Mouse (Mus musculus): ENCODE data around the gene Rangrf. TPM values are rescaled to one million over a fixed set of nuclear protein-coding genes. Genes with fewer than 3 reads are reported as not detected.

The Rangrf gene
- polyA plus RNA-seq, 1 experiment from 2014 or later: 31.6 TPM

DNA sequence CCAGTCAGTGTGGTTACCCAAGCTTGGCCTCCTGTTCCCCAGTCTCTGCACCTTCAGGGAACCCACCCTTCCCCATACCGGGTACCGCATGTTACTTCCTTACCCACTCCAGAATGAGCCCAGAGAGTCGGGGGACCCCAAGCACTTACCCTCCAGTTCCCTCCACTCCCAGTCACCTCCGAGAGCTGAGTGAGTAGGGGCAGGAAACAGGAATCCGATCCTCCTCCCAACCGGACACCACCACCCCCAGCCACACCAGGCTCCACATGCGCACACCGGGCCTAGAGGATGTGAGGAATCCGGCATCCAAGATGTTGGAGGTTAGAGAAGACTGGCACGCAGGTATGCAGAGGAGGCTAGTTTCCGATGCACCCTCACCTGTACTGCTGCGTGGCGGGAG lies 18.3 kb downstream of the Rangrf start:
- H3K9me3 ChIP-seq: no peaks in the 10 kb centered on the region
- no peak overlapping the region for H3K4me2 ChIP-seq (replicated peaks)
- no peak overlapping the region for H3K27ac ChIP-seq
- ATAC-seq: no peak
- H3K36me3 ChIP-seq: no peaks in the 10 kb centered on the region
- no peak overlapping the region for H3K4me3 ChIP-seq (replicated peaks)
- peaks cover 58% of the 10 kb centered on the region for H3K27me3 ChIP-seq
- no peak overlapping the region for H3K9ac ChIP-seq (replicated peaks)
- peaks cover 10% of the 10 kb centered on the region for H3K4me1 ChIP-seq (replicated peaks)
- WGBS: 32% methylated on average over 13 of the region's 13 CpGs

DNA sequence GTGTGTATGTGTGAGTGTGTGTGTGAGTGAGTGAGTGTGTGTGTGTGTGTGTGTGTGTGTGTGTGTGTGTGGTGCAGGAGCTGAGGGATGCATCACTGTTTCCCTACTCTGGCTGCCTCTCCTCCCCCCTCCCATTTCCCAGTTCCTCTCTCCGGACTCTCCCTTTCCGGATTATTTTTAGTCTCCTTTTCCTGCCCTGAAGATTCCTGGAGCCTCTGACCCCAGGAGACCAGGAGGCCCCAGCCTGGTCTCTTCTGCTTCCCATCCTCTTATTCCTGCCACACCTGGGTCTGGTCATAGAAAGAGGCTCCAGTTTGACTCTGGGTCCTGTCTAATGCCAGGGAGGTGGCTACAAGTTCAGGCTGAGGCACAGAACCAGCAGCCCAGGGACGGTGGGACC lies 18.9 kb downstream of the Rangrf start:
- no peak for ATAC-seq
- Histone ChIP-seq H3K4me2 (replicated peaks) (no peak overlapping the region), H3K27me3 (peaks cover 64% of the 10 kb centered on the region), H3K36me3 (no peaks in the 10 kb centered on the region), H3K9me3 (no peaks in the 10 kb centered on the region), H3K9ac (replicated peaks) (no peak overlapping the region), H3K27ac (no peak overlapping the region), H3K4me1 (replicated peaks) (peaks cover 10% of the 10 kb centered on the region), H3K4me3 (replicated peaks) (no peak overlapping the region)
- WGBS: 52% methylated on average over 3 of the region's 3 CpGs

DNA sequence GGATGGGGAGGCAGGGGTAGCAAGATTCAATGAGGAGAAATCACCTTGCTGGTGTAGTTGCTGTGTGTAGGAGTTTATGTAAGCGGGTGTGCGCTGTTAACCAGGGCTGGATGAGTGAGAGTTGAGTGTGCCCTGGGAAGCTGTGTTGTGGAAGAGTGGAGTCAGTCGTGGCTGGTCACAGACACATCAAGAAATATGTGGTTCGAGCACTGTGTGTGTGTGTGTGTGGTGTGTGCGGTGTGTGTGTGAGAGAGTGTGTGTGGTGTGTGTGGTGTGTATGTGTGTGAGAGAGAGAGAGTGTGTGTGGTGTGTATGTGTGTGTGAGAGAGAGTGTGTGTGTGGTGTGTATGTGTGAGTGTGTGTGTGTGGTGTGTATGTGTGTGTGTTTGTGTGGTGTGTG lies 19.5 kb downstream of the Rangrf start:
- no peaks in the 10 kb centered on the region for H3K9me3 ChIP-seq
- H3K9ac ChIP-seq (replicated peaks): no peak overlapping the region
- peak overlapping the region; percentile 62 for H3K4me2 ChIP-seq (replicated peaks)
- no peak for ATAC-seq
- WGBS: 70% methylated on average over 5 of the region's 5 CpGs
- H3K27me3 ChIP-seq: peaks cover 67% of the 10 kb centered on the region
- H3K4me3 ChIP-seq (replicated peaks): peak overlapping the region; percentile 36; the same call in 1 of the 2 replicates
- peaks cover 10% of the 10 kb centered on the region for H3K4me1 ChIP-seq (replicated peaks)
- no peak overlapping the region for H3K27ac ChIP-seq
- H3K36me3 ChIP-seq: no peaks in the 10 kb centered on the region

DNA sequence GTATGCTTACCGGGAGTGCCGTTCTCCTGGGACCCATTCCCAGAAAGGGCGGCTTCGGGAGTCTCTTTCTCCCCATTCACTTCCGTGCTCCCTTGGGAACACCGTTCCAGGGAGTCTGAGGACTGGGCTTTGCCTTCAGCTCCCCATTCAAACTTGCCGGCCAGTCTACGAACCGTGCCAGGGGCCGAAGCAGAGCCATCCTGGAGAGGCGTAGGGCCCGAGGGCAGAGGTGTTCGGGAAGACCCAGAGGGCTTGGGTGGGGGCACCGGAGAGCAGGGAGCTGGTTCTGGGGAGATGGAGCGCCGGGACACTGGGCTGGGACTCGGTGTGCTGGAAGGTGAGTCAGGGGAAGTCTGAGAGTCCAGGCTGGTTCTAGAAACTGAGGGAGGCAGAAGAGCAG lies 20.6 kb downstream of the Rangrf start:
- Histone ChIP-seq H3K27ac (no peak overlapping the region), H3K4me1 (replicated peaks) (peaks cover 10% of the 10 kb centered on the region), H3K9ac (replicated peaks) (peak overlapping the region; percentile 63), H3K27me3 (peaks cover 67% of the 10 kb centered on the region), H3K9me3 (no peaks in the 10 kb centered on the region), H3K4me2 (replicated peaks) (peak overlapping the region; percentile 62), H3K4me3 (replicated peaks) (peak overlapping the region; percentile 36), H3K36me3 (no peaks in the 10 kb centered on the region)
- no peak for ATAC-seq
- WGBS: 2% methylated on average over 17 of the region's 17 CpGs

DNA sequence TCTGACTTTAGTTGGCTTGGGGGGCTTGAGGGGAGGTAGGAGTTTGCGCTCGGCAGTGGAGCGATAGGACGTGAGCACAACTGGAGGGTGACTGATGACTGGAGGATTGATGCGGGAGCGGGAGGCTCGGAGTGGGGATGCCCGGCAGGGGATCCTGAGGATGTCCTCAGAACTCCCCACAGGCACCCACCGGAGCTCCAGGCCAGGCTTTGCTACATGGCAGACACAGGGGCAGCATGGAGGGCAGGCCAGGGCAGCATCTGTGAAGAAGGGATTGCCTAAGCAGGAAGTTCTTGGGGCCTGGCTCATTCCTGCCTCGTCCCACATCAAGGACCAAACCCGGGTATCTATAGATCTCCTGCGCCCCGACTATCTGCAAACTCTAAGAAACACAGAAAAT lies 21.1 kb downstream of the Rangrf start:
- no peak overlapping the region for H3K9ac ChIP-seq (replicated peaks)
- H3K4me2 ChIP-seq (replicated peaks): peak overlapping the region; percentile 62; the same call in 1 of the 2 replicates
- peak overlapping the region; percentile 36 for H3K4me3 ChIP-seq (replicated peaks)
- 6% methylated on average over 13 of the region's 13 CpGs for WGBS
- peaks cover 67% of the 10 kb centered on the region for H3K27me3 ChIP-seq
- no peaks in the 10 kb centered on the region for H3K36me3 ChIP-seq
- no peak for ATAC-seq
- H3K4me1 ChIP-seq (replicated peaks): peaks cover 10% of the 10 kb centered on the region
- no peak overlapping the region for H3K27ac ChIP-seq
- no peaks in the 10 kb centered on the region for H3K9me3 ChIP-seq

DNA sequence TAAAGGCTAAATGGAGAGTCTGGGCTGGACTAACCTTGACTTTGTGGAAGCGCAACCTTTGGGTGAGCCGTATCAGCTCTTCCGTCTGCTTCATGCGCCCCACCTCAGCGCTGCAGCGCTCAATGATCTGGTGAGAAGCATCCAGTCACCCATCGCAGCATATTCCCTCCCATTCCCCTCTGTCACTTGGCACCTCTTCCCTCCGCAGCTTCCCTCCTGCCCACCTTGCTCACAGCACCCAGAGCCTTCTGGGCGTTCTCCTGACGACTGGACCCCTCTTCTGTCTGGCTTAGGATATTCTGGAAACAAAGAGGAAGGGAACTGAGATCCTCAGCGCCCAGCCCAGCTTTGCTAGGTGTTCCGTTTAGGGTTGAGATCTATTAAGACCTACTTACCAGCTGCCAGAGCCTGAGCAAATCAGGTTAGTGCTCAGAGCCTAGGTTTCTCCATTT lies 27.4 kb downstream of the Rangrf start:
- WGBS: 6% methylated on average over 12 of the region's 12 CpGs

DNA sequence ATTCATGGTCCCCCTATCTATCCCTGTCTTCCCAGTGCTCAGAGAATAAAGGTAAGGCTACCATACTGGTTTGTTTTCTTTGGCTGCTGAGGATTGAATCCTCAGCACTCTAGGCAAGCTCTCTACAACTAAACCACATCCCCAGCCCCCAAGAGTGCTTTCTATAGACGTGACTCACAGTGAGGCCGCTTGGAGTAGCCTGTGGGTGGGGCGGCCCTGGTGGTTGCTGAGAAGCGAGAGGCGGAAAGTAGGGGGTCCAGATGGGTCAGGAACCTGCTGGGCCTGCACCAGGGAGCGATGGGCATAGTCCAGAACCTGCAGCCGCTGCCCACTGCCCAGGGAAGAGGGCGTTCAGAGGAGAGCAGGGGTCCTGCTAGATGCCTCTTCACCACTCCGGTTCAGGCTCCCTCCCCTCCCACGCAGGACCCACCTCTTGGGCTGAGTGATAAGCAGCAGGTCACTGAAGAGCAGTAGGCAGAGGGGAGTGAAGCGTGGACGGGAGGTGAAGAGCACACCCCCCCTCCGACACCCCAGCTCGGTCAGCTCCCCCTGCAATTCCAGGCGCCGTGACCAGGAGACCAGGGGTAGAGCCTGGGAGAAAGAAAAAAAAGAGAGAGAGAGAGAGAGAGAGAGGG lies 28.1 kb downstream of the Rangrf start:
- Histone ChIP-seq H3K4me3 (replicated peaks) (peak overlapping the region; percentile 41), H3K27ac (peak overlapping the region; percentile 74), H3K36me3 (no peaks in the 10 kb centered on the region), H3K9ac (replicated peaks) (peak overlapping the region; percentile 57), H3K4me1 (replicated peaks) (0 out of 2 replicates have a peak, but pooled peaks cover 8% of the 10 kb centered on the region), H3K4me2 (replicated peaks) (peak overlapping the region; percentile 50), H3K9me3 (no peaks in the 10 kb centered on the region), H3K27me3 (peaks cover 27% of the 10 kb centered on the region)
- ATAC-seq: peak; percentile 75
- WGBS: 13% methylated on average over 16 of the region's 16 CpGs

More for the DNA sequence above, 27.4 kb downstream of the Rangrf start:
- ATAC-seq: peak; percentile 89
- Histone ChIP-seq H3K36me3 (no peaks in the 10 kb centered on the region), H3K27ac (peak overlapping the region; percentile 74), H3K4me3 (replicated peaks) (peak overlapping the region; percentile 41), H3K4me2 (replicated peaks) (peak overlapping the region; percentile 50), H3K27me3 (peaks cover 29% of the 10 kb centered on the region), H3K9ac (replicated peaks) (peak overlapping the region; percentile 15), H3K4me1 (replicated peaks) (0 out of 2 replicates have a peak, but pooled peaks cover 8% of the 10 kb centered on the region), H3K9me3 (no peaks in the 10 kb centered on the region)

DNA sequence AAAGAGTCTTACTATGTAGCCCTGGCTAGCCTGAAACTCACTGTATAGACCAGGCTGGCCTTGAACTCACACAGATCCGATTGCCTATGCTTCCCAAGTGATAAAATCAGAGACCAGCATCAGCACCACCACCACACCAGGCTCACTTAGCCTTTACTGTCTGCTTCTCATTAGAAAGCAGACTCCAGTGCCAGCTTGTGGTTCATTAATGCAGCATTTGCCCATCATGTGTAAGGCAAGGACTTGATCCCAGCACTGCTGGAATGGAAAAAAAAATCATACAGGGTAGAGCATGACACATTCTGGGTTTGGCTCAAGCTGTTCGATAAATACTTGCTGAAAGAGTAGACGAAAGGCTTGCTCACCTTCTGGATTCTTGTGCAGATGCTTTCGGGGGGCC lies 29.0 kb downstream of the Rangrf start:
- H3K4me2 ChIP-seq (replicated peaks): peak overlapping the region; percentile 50
- WGBS: 93% methylated on average over 4 of the region's 4 CpGs
- H3K36me3 ChIP-seq: no peaks in the 10 kb centered on the region
- H3K4me3 ChIP-seq (replicated peaks): peak overlapping the region; percentile 41
- H3K9me3 ChIP-seq: no peaks in the 10 kb centered on the region
- peaks cover 18% of the 10 kb centered on the region; the same call in 1 of the 2 replicates for H3K27me3 ChIP-seq
- H3K9ac ChIP-seq (replicated peaks): no peak overlapping the region
- no peak for ATAC-seq
- H3K4me1 ChIP-seq (replicated peaks): 0 out of 2 replicates have a peak, but pooled peaks cover 8% of the 10 kb centered on the region
- no peak overlapping the region for H3K27ac ChIP-seq

DNA sequence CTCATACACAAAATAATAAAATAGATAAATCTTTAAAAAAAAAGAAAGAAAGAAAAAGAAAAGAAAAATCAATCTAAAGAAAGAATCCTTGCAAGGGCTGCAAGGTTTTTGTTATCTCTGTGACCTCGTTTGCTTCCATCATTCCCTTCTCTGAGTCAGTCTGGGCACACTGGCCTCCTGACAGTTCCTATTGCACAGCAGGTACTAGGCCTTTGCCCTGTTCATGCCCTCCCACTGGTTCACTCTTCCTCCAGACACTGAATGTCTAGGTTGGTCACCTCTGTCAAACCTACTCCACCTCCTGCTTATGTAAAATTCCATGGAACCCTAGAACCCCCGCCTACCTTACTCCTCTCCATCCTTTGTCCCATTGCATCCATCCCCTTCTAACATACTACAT lies 29.7 kb downstream of the Rangrf start:
- 71% methylated on average over 2 of the region's 2 CpGs for WGBS
- no peaks in the 10 kb centered on the region for H3K9me3 ChIP-seq
- no peak for ATAC-seq
- peaks cover 13% of the 10 kb centered on the region for H3K4me1 ChIP-seq (replicated peaks)
- H3K27ac ChIP-seq: no peak overlapping the region
- no peak overlapping the region for H3K4me2 ChIP-seq (replicated peaks)
- no peaks in the 10 kb centered on the region for H3K36me3 ChIP-seq
- H3K27me3 ChIP-seq: 0 out of 2 replicates have a peak, but pooled peaks cover 15% of the 10 kb centered on the region
- H3K9ac ChIP-seq (replicated peaks): no peak overlapping the region
- no peak overlapping the region for H3K4me3 ChIP-seq (replicated peaks)

DNA sequence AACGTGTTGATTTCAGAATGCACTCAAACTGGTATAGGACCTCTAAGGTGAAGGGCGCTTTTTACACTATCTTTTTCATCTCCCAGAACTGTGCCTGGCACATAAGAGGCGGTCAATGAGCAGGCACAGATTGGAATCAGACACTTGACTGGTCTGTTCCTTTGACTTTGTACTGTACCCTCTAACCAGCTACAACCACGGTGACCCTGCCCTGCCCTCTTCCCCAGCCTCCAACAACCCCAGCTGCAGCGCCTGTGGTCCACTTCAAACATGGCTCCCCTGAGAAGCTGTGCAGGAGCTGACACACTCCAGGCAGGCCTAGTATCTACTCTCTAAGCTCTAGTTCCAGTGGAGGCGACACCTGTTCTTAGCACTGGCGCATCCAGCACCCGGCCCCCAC lies 32.3 kb downstream of the Rangrf start:
- no peak overlapping the region for H3K9ac ChIP-seq (replicated peaks)
- no peaks in the 10 kb centered on the region for H3K36me3 ChIP-seq
- WGBS: 91% methylated on average over 8 of the region's 8 CpGs
- no peak overlapping the region for H3K27ac ChIP-seq
- H3K9me3 ChIP-seq: no peaks in the 10 kb centered on the region
- ATAC-seq: no peak
- 0 out of 2 replicates have a peak, but pooled peaks cover 14% of the 10 kb centered on the region for H3K27me3 ChIP-seq
- H3K4me3 ChIP-seq (replicated peaks): no peak overlapping the region
- no peak overlapping the region for H3K4me2 ChIP-seq (replicated peaks)
- H3K4me1 ChIP-seq (replicated peaks): peaks cover 20% of the 10 kb centered on the region

DNA sequence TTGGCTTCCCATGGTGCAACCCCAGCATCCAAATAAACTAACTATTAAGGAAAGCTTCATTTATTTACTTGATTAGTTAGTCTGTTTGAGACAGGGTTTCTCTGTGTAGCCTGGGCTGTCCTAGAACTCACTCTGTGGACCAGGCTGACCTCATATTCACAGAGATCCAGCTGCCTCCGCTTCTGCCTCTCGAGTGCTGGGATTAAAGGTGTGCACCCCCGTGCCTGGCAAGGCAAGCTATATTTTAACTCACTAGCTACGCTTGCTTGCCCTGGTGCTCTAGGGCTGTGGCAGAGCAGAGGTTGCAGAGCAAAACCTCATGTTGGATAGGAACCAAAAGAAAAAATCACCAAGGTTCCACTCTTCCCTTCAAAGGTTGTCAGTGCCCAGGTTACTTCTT lies 34.5 kb downstream of the Rangrf start:
- no peak for ATAC-seq
- H3K9ac ChIP-seq (replicated peaks): peak overlapping the region; percentile 68
- H3K4me3 ChIP-seq (replicated peaks): peak overlapping the region; percentile 50
- WGBS: 61% methylated on average over 4 of the region's 4 CpGs
- no peak overlapping the region for H3K27ac ChIP-seq
- H3K27me3 ChIP-seq: no peaks in the 10 kb centered on the region
- H3K36me3 ChIP-seq: no peaks in the 10 kb centered on the region
- H3K4me1 ChIP-seq (replicated peaks): peaks cover 12% of the 10 kb centered on the region
- peak overlapping the region; percentile 64 for H3K4me2 ChIP-seq (replicated peaks)
- H3K9me3 ChIP-seq: no peaks in the 10 kb centered on the region

DNA sequence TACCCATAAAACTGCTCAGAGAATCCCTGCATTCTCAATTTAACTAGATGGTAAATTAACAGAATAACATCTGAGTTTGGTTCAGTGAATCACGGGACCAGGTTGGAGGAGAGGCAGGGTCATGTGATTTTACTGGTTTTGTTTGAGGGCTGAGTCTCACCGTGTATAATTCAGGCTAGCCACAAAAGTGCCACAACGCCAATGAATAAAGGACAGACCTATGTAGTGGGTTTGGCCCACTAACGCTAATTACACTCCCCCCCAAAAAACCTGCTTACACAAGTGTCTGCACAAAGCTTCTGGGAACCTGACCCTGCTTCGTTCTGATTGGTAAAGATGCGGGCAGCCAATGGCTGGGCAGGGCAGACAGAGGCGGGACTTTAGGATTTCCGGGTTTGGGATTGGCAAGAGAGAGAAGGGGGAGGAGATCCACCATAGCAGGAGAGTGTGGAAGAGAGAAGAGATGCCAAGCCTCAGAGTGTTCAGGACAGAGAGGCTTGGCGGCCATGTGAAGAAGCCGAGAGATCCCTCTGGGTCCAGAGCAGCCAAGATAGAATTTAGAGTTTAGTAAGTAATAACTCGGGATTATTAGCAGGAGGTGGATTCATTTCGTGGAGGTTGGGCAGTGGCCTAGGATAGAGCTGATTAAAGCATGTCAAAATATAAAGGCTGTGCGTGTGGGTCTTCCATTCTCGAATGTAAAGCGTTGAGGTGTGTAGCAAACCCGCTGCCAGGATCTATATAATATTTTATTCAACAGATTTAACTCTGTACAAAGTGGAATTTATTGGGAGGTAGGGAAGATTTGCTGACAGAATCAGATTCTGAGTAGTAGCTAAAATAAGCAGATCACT lies 35.3 kb downstream of the Rangrf start:
- Histone ChIP-seq H3K4me1 (replicated peaks) (peaks cover 12% of the 10 kb centered on the region), H3K9ac (replicated peaks) (peak overlapping the region; percentile 68), H3K27ac (peak overlapping the region; percentile 79), H3K36me3 (no peaks in the 10 kb centered on the region), H3K9me3 (no peaks in the 10 kb centered on the region), H3K4me2 (replicated peaks) (peak overlapping the region; percentile 64), H3K27me3 (no peaks in the 10 kb centered on the region), H3K4me3 (replicated peaks) (peak overlapping the region; percentile 50)
- 3% methylated on average over 16 of the region's 16 CpGs for WGBS
- ATAC-seq: peak; percentile 100
